ENCODE assay signal across 8 mouse cellular contexts in the genomic region with DNA sequence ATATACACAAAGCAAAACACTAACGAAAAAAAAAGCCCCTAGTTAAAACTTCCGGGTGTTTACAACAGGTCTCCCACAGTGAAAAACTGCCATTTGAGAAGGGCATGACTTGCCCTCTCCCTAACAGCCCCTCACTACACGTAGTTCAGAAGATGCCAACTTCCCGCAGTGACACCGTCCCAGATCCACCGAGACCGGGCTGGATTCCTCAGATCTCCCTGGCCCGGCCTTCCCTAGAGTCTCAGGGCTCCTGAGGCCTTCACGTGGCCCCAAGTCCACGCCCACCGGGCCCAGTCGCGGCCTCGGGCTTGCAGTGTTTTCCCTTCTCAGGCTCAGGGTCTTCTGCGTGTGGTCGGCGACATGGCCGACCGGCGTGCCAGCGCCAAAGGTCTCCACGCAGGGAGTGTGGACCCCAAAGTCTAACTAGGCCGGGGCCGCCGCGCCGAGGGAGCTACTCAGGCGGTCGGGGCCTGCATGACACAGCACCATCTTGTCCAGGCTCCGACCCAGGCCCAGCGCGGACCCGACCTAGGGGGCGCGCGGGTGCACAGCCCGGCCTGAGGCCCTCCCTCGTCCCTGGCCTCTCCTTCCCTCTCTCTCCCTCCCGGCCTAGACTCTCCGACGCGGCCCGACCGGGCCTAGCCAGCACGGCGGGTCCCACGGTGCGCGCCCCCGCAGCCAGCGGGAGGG. TPM values are rescaled to one million over a fixed set of nuclear protein-coding genes. Genes with fewer than 3 reads are reported as not detected.
DNase-seq lines count a peak whose midpoint lies in the region; ATAC-seq and TF ChIP-seq lines count a peak whose summit lies in the region.

No protein-coding gene starts in this region.

- peak overlapping the region; percentile 99 for H3K27ac ChIP-seq in forebrain, embryonic 16.5 days (ENCODE audit: low read length)
- peak overlapping the region; percentile 100 for H3K27ac ChIP-seq in lung, embryonic 15.5 days
- peak overlapping the region; percentile 92 for H3K27ac ChIP-seq in olfactory bulb, adult 2 months (ENCODE audit: insufficient read depth, low read depth, low read length)

- under 1% methylated on average over 51 of the region's 51 CpGs for WGBS in forebrain, embryonic 16.5 days
- WGBS in lung, embryonic 15.5 days, result under 1% methylated on average over 51 of the region's 51 CpGs
- 1% methylated on average over 49 of the region's 51 CpGs for whole genome bisulfite sequencing in olfactory bulb, adult 2 months

- DNase-seq in G1E (ENCODE audit: low spot score), result peak; percentile 62
- peak; percentile 81 for DNase-seq in cerebellum, adult 11-12 months
- peak; percentile 72 to 80 for DNase-seq in heart, postnatal 36 days
- peak; percentile 55 to 56 for DNase-seq in layer of hippocampus, adult 8-10 months (ENCODE audit: low spot score in 2 of 2)
- peak; percentile 61 to 66 for DNase-seq in thymus, adult 18-20 months

- no peak for ATAC-seq in G1E (ENCODE audit: extremely low read depth, insufficient number of reproducible peaks, low FRiP score, poor library complexity, severe bottlenecking)
- peak; percentile 61 for ATAC-seq in forebrain, embryonic 16.5 days
- ATAC-seq in lung, embryonic 15.5 days (ENCODE audit: borderline replicate concordance, extremely low read depth, low FRiP score, low TSS enrichment), result peak; percentile 84

- no peak for TF ChIP-seq CTCF in G1E (IDR thresholded peaks at IDR 0.05; ENCODE audit: low read depth, low read length)
- TF ChIP-seq CTCF in olfactory bulb, adult 2 months (IDR thresholded peaks at IDR 0.05; ENCODE audit: insufficient read depth, low read depth, low read length), result no peak; the same call in 1 of the 2 replicates

- intact Hi-C loops in heart, postnatal 36 days (cut with DNase I), result no loop called here

- H3K36me3 ChIP-seq in G1E (replicated peaks), result peaks cover 58% of the 10 kb centered on the region
- H3K36me3 ChIP-seq in forebrain, embryonic 16.5 days (ENCODE audit: control insufficient read depth, insufficient read depth), result peaks cover 7% of the 10 kb centered on the region; the same call in 1 of the 2 replicates
- H3K36me3 ChIP-seq in lung, embryonic 15.5 days, result peaks cover 15% of the 10 kb centered on the region

- peak overlapping the region; percentile 88 for H3K4me3 ChIP-seq in G1E (ENCODE audit: low read depth, low read length)
- H3K4me3 ChIP-seq in forebrain, embryonic 16.5 days (replicated peaks; ENCODE audit: low read length), result peak overlapping the region; percentile 98
- peak overlapping the region; percentile 96 for H3K4me3 ChIP-seq in lung, embryonic 15.5 days
- H3K4me3 ChIP-seq in olfactory bulb, adult 2 months (ENCODE audit: insufficient read depth, low read depth, low read length), result peak overlapping the region; percentile 94

- H3K4me1 ChIP-seq in G1E (ENCODE audit: insufficient read depth, low read depth, low read length), result peaks cover 28% of the 10 kb centered on the region
- peaks cover 22% of the 10 kb centered on the region for H3K4me1 ChIP-seq in forebrain, embryonic 16.5 days (replicated peaks; ENCODE audit: control insufficient read depth, insufficient read depth, low read length)
- H3K4me1 ChIP-seq in lung, embryonic 15.5 days, result peaks cover 17% of the 10 kb centered on the region
- H3K4me1 ChIP-seq in olfactory bulb, adult 2 months (ENCODE audit: control insufficient read depth, insufficient read depth, low read length), result peaks cover 8% of the 10 kb centered on the region; the same call in 1 of the 2 replicates

- peak overlapping the region; percentile 85 for H3K4me2 ChIP-seq in forebrain, embryonic 16.5 days (ENCODE audit: low read length)
- H3K4me2 ChIP-seq in lung, embryonic 15.5 days, result peak overlapping the region; percentile 77

- no peak for TF ChIP-seq POLR2A in olfactory bulb, adult 2 months (IDR thresholded peaks at IDR 0.05; ENCODE audit: insufficient read depth, low read depth, low read length)

- no peaks in the 10 kb centered on the region for H3K9me3 ChIP-seq in G1E (replicated peaks)
- no peaks in the 10 kb centered on the region for H3K9me3 ChIP-seq in forebrain, embryonic 16.5 days (ENCODE audit: control insufficient read depth, low read length)
- no peaks in the 10 kb centered on the region for H3K9me3 ChIP-seq in lung, embryonic 15.5 days

- H3K27me3 ChIP-seq in G1E (ENCODE audit: insufficient read depth, low read length), result no peaks in the 10 kb centered on the region
- H3K27me3 ChIP-seq in forebrain, embryonic 16.5 days (replicated peaks; ENCODE audit: control insufficient read depth, insufficient read depth, low read length), result no peaks in the 10 kb centered on the region
- no peaks in the 10 kb centered on the region for H3K27me3 ChIP-seq in lung, embryonic 15.5 days

- H3K9ac ChIP-seq in forebrain, embryonic 16.5 days (replicated peaks; ENCODE audit: low read depth, low read length), result peak overlapping the region; percentile 96
- H3K9ac ChIP-seq in lung, embryonic 15.5 days, result peak overlapping the region; percentile 99

RNA-seq across cellular contexts. Expression of a gene that starts 0.7 kb away (rescaled TPM):
- 132 and 136 TPM in 2 replicates for total RNA-seq in G1E (2014; fragmentation: Nextera tagmentation)
- total RNA-seq in G1E (2017), result 211 and 261 TPM in 2 replicates
- polyA plus RNA-seq in G1E (2012), result 223 and 236 TPM in 2 replicates
- polyA plus RNA-seq in forebrain, embryonic 16.5 days (2015; fragmentation: Nextera tagmentation; extraction: Ambion mirVana), result 509 and 532 TPM in 2 replicates
- 100 to 1,000 TPM; 264 to 265 TPM for total RNA-seq in heart, postnatal 36 days (2021)
- 100 to 1,000 TPM; 174 to 191 (median 185) TPM for total RNA-seq in layer of hippocampus, adult 8-10 months (2022)
- 543 and 557 TPM in 2 replicates for polyA plus RNA-seq in lung, embryonic 15.5 days (2015; fragmentation: Nextera tagmentation; extraction: Ambion mirVana)
- 261 and 1,669 TPM in 2 replicates for polyA plus RNA-seq in olfactory bulb, adult 2 months (2012; ENCODE audit: insufficient read depth, insufficient read length, low replicate concordance, missing spikeins)

RNA-seq across cellular contexts. Expression of a gene that starts 10.7 kb away (rescaled TPM):
- total RNA-seq in G1E (2014; fragmentation: Nextera tagmentation) (15.2 and 16.8 TPM in 2 replicates), G1E (2017) (12.9 and 18.7 TPM in 2 replicates)
- 4.3 and 9.4 TPM in 2 replicates for polyA plus RNA-seq in G1E (2012)
- 32.8 and 33.2 TPM in 2 replicates for polyA plus RNA-seq in forebrain, embryonic 16.5 days (2015; fragmentation: Nextera tagmentation; extraction: Ambion mirVana)
- 1 to 10 TPM; 2.6 to 3.2 TPM for total RNA-seq in heart, postnatal 36 days (2021)
- total RNA-seq in layer of hippocampus, adult 8-10 months (2022), result 10 to 100 TPM; 14.0 to 17.1 (median 15.5) TPM
- polyA plus RNA-seq in lung, embryonic 15.5 days (2015; fragmentation: Nextera tagmentation; extraction: Ambion mirVana), result 20.8 and 20.9 TPM in 2 replicates
- polyA plus RNA-seq in olfactory bulb, adult 2 months (2012; ENCODE audit: insufficient read depth, insufficient read length, low replicate concordance, missing spikeins), result not detected in 2 replicates

RNA-seq across cellular contexts. Expression of a gene that starts 26.0 kb away (rescaled TPM):
- total RNA-seq in G1E (2014; fragmentation: Nextera tagmentation) (11.8 and 17.2 TPM in 2 replicates), G1E (2017) (9.4 and 9.7 TPM in 2 replicates)
- 11.2 and 11.6 TPM in 2 replicates for polyA plus RNA-seq in G1E (2012)
- polyA plus RNA-seq in forebrain, embryonic 16.5 days (2015; fragmentation: Nextera tagmentation; extraction: Ambion mirVana), result 20.9 and 24.5 TPM in 2 replicates
- 10 to 100 TPM; 20.1 to 23.2 TPM for total RNA-seq in heart, postnatal 36 days (2021)
- total RNA-seq in layer of hippocampus, adult 8-10 months (2022), result 10 to 100 TPM; 24.1 to 37.2 (median 28.9) TPM
- polyA plus RNA-seq in lung, embryonic 15.5 days (2015; fragmentation: Nextera tagmentation; extraction: Ambion mirVana), result 19.0 and 22.1 TPM in 2 replicates
- not detected in 2 replicates for polyA plus RNA-seq in olfactory bulb, adult 2 months (2012; ENCODE audit: insufficient read depth, insufficient read length, low replicate concordance, missing spikeins)

RNA-seq across cellular contexts. Expression of a gene that starts 30.2 kb away (rescaled TPM):
- total RNA-seq in G1E (2014; fragmentation: Nextera tagmentation) (not detected in 2 replicates), G1E (2017) (1.1 and 1.4 TPM in 2 replicates)
- 0.15 TPM in 1 of 2 replicates, not detected in the other for polyA plus RNA-seq in G1E (2012)
- polyA plus RNA-seq in forebrain, embryonic 16.5 days (2015; fragmentation: Nextera tagmentation; extraction: Ambion mirVana), result 0.51 and 0.60 TPM in 2 replicates
- total RNA-seq in heart, postnatal 36 days (2021), result not detected
- total RNA-seq in layer of hippocampus, adult 8-10 months (2022), result not detected
- polyA plus RNA-seq in lung, embryonic 15.5 days (2015; fragmentation: Nextera tagmentation; extraction: Ambion mirVana), result 0.39 and 0.56 TPM in 2 replicates
- not detected in 2 replicates for polyA plus RNA-seq in olfactory bulb, adult 2 months (2012; ENCODE audit: insufficient read depth, insufficient read length, low replicate concordance, missing spikeins)

RNA-seq across cellular contexts. Expression of a gene that starts 31.9 kb away (rescaled TPM):
- total RNA-seq in G1E (2014; fragmentation: Nextera tagmentation), result 191 and 233 TPM in 2 replicates
- total RNA-seq in G1E (2017), result 157 and 170 TPM in 2 replicates
- polyA plus RNA-seq in G1E (2012), result 145 and 169 TPM in 2 replicates
- polyA plus RNA-seq in forebrain, embryonic 16.5 days (2015; fragmentation: Nextera tagmentation; extraction: Ambion mirVana), result 237 and 238 TPM in 2 replicates
- 100 to 1,000 TPM; 108 to 115 TPM for total RNA-seq in heart, postnatal 36 days (2021)
- total RNA-seq in layer of hippocampus, adult 8-10 months (2022), result 100 to 1,000 TPM in 2 of 4 experiments, 10 to 100 TPM in 2; 97.9 to 106 (median 100) TPM
- polyA plus RNA-seq in lung, embryonic 15.5 days (2015; fragmentation: Nextera tagmentation; extraction: Ambion mirVana), result 321 and 331 TPM in 2 replicates
- polyA plus RNA-seq in olfactory bulb, adult 2 months (2012; ENCODE audit: insufficient read depth, insufficient read length, low replicate concordance, missing spikeins), result not detected in 2 replicates

Comparison
In these comparisons a context has a peak if more than half of its experiments do, and no peak if none do; other contexts are left out.
1. RNA of a gene that starts 26.0 kb away (polyA plus RNA-seq): 20.9 to 24.5 TPM in forebrain, embryonic 16.5 days, 19.0 to 22.1 TPM in lung, embryonic 15.5 days and 11.2 to 11.6 TPM in G1E; not detected in olfactory bulb, adult 2 months; every median in the first group is over 10 times any median in the second.
2. Peak in every context shown above with its lines, with median percentiles within 50 percentile points of each other: DNase-seq, H3K4me3 ChIP-seq and H3K27ac ChIP-seq.